Mouse (Mus musculus) liver, embryonic 15.5 days (tissue): ENCODE measurements around the gene Zic1. TPM values are rescaled to one million over a fixed set of nuclear protein-coding genes. Genes with fewer than 3 reads are reported as not detected.

Experiments used
- ATAC-seq: fragments of 200-750 bp; cut with Nextera tagmentation; 2 replicates; pipeline ENCODE4 v1.8.0; 2017; ENCODE audit warnings: moderate number of reproducible peaks, mild to moderate bottlenecking, moderate library complexity; ENCODE audit not compliant: insufficient read depth
- H3K27ac ChIP-seq: fragments of 300-500 bp; sonication (generic); replicated peaks from 2 replicates; pipeline ENCODE4 v1.5.1; 2015; ENCODE audit warnings: mild to moderate bottlenecking, inconsistent platforms
- H3K27me3 ChIP-seq: fragments of 300-500 bp; sonication (generic); 2 replicates; pipeline ENCODE4 v1.6.1; 2015; ENCODE audit warnings: mild to moderate bottlenecking, inconsistent platforms
- H3K36me3 ChIP-seq: fragments of 300-500 bp; sonication (generic); replicated peaks from 2 replicates; pipeline ENCODE4 v1.6.1; 2015; ENCODE audit warnings: moderate library complexity, mild to moderate bottlenecking, inconsistent platforms
- H3K4me1 ChIP-seq: fragments of 300-500 bp; sonication (generic); replicated peaks from 2 replicates; pipeline ENCODE4 v1.6.1; 2015; ENCODE audit warnings: inconsistent platforms
- H3K4me2 ChIP-seq: fragments of 300-500 bp; sonication (generic); 2 replicates; pipeline ENCODE4 v1.6.1; 2015; ENCODE audit warnings: moderate library complexity, mild to moderate bottlenecking, inconsistent platforms
- H3K4me3 ChIP-seq: fragments of 300-500 bp; sonication (generic); replicated peaks from 2 replicates; pipeline ENCODE4 v1.5.1; 2015; ENCODE audit warnings: mild to moderate bottlenecking, inconsistent platforms
- H3K9ac ChIP-seq: fragments of 300-500 bp; sonication (generic); 2 replicates; pipeline ENCODE4 v1.6.1; 2015; ENCODE audit warnings: moderate library complexity, mild to moderate bottlenecking, inconsistent platforms
- H3K9me3 ChIP-seq: fragments of 300-500 bp; sonication (generic); replicated peaks from 2 replicates; pipeline ENCODE4 v1.6.1; 2016; ENCODE audit warnings: inconsistent platforms
- WGBS: fragments of 180-500 bp; shearing (Covaris S2); methylation state at CpG from one replicate; pipeline ENCODE4 v1.1.7; 2015; ENCODE audit warnings: mixed read lengths; ENCODE audit not compliant: insufficient replicate concordance; 5-methylcytosine and 5-hydroxymethylcytosine counted together
- polyA plus RNA-seq: library from polyadenylated mRNA; unstranded; fragments of >200 nt; fragmentation: Nextera tagmentation; extraction: Ambion mirVana; gene quantifications from 2 replicates; pipeline ENCODE4 v1.2.1, GENCODE M21; 2015

The Zic1 gene
- polyA plus RNA-seq, 1 experiment from 2014 or later: 0.03 TPM

- Histone ChIP-seq H3K4me1 (no peaks in the 10 kb centered on the region), H3K27ac (no peak overlapping the region), H3K36me3 (no peaks in the 10 kb centered on the region), H3K4me3 (no peak overlapping the region), H3K27me3 (peaks cover 99% of the 10 kb centered on the region), H3K9ac (no peak overlapping the region), H3K9me3 (no peaks in the 10 kb centered on the region), H3K4me2 (no peak overlapping the region)
- 3% methylated on average over 28 of the region's 28 CpGs for WGBS
- no peak for ATAC-seq
Measured at GRCm38 (mm10) chr9:91383441-91384135, 18.0 kb upstream of the Zic1 start.

- H3K4me1 ChIP-seq: no peaks in the 10 kb centered on the region
- no peaks in the 10 kb centered on the region for H3K36me3 ChIP-seq
- no peaks in the 10 kb centered on the region for H3K9me3 ChIP-seq
- peaks cover 100% of the 10 kb centered on the region for H3K27me3 ChIP-seq
- no peak overlapping the region for H3K4me2 ChIP-seq
- no peak for ATAC-seq
- no peak overlapping the region for H3K9ac ChIP-seq
- H3K27ac ChIP-seq: no peak overlapping the region
- no peak overlapping the region for H3K4me3 ChIP-seq
- 2% methylated on average over 24 of the region's 24 CpGs for WGBS
Measured at GRCm38 (mm10) chr9:91382471-91383255, 17.1 kb upstream of the Zic1 start.

- WGBS: 1% methylated on average over 2 of the region's 2 CpGs
- peaks cover 100% of the 10 kb centered on the region for H3K27me3 ChIP-seq
Measured at GRCm38 (mm10) chr9:91382111-91382379, 16.4 kb upstream of the Zic1 start.

GRCm38 (mm10) chr9:91381284-91382110, 15.9 kb upstream of the Zic1 start:
- Histone ChIP-seq H3K27ac (no peak overlapping the region), H3K9ac (no peak overlapping the region), H3K36me3 (no peaks in the 10 kb centered on the region), H3K4me2 (peak overlapping the region; percentile 61), H3K9me3 (no peaks in the 10 kb centered on the region), H3K4me1 (no peaks in the 10 kb centered on the region), H3K4me3 (peak overlapping the region; percentile 39), H3K27me3 (peaks cover 100% of the 10 kb centered on the region)
- under 1% methylated on average over 71 of the region's 76 CpGs for WGBS
- no peak; the same call in 1 of the 2 replicates for ATAC-seq

More at GRCm38 (mm10) chr9:91382111-91382379, 16.4 kb upstream of the Zic1 start:
- Histone ChIP-seq H3K27ac (no peak overlapping the region), H3K9me3 (no peaks in the 10 kb centered on the region), H3K4me2 (no peak overlapping the region), H3K9ac (no peak overlapping the region), H3K4me3 (no peak overlapping the region), H3K4me1 (no peaks in the 10 kb centered on the region), H3K36me3 (no peaks in the 10 kb centered on the region)
- no peak for ATAC-seq

- 2% methylated on average over 9 of the region's 9 CpGs for WGBS
- Histone ChIP-seq H3K27ac (no peak overlapping the region), H3K36me3 (no peaks in the 10 kb centered on the region), H3K9me3 (no peaks in the 10 kb centered on the region), H3K9ac (no peak overlapping the region), H3K4me2 (no peak overlapping the region), H3K27me3 (peaks cover 100% of the 10 kb centered on the region), H3K4me3 (no peak overlapping the region), H3K4me1 (no peaks in the 10 kb centered on the region)
- ATAC-seq: no peak
Measured at GRCm38 (mm10) chr9:91380458-91380914, 14.9 kb upstream of the Zic1 start.

- Histone ChIP-seq H3K4me3 (no peak overlapping the region), H3K9me3 (no peaks in the 10 kb centered on the region), H3K4me1 (no peaks in the 10 kb centered on the region), H3K36me3 (no peaks in the 10 kb centered on the region), H3K27ac (no peak overlapping the region), H3K9ac (no peak overlapping the region), H3K4me2 (no peak overlapping the region), H3K27me3 (peaks cover 98% of the 10 kb centered on the region)
- WGBS: 2% methylated on average over 10 of the region's 10 CpGs
- ATAC-seq: no peak
Measured at GRCm38 (mm10) chr9:91379781-91380457, 14.3 kb upstream of the Zic1 start.

GRCm38 (mm10) chr9:91379300-91379635, 13.7 kb upstream of the Zic1 start:
- Histone ChIP-seq H3K4me3 (no peak overlapping the region), H3K4me1 (no peaks in the 10 kb centered on the region), H3K9ac (no peak overlapping the region), H3K27ac (no peak overlapping the region), H3K9me3 (no peaks in the 10 kb centered on the region), H3K36me3 (no peaks in the 10 kb centered on the region), H3K4me2 (no peak overlapping the region), H3K27me3 (peaks cover 98% of the 10 kb centered on the region)
- under 1% methylated on average over 8 of the region's 8 CpGs for WGBS
- ATAC-seq: no peak

GRCm38 (mm10) chr9:91378411-91379299, 13.0 kb upstream of the Zic1 start:
- H3K27me3 ChIP-seq: peaks cover 98% of the 10 kb centered on the region
- H3K36me3 ChIP-seq: no peaks in the 10 kb centered on the region
- no peak overlapping the region for H3K9ac ChIP-seq
- H3K4me2 ChIP-seq: no peak overlapping the region
- H3K27ac ChIP-seq: no peak overlapping the region
- no peaks in the 10 kb centered on the region for H3K9me3 ChIP-seq
- WGBS: 2% methylated on average over 48 of the region's 48 CpGs
- H3K4me1 ChIP-seq: no peaks in the 10 kb centered on the region
- H3K4me3 ChIP-seq: no peak overlapping the region
- ATAC-seq: no peak

- Histone ChIP-seq H3K27ac (no peak overlapping the region), H3K4me2 (no peak overlapping the region), H3K9me3 (no peaks in the 10 kb centered on the region), H3K4me3 (no peak overlapping the region), H3K27me3 (peaks cover 93% of the 10 kb centered on the region), H3K9ac (no peak overlapping the region), H3K36me3 (no peaks in the 10 kb centered on the region), H3K4me1 (no peaks in the 10 kb centered on the region)
- ATAC-seq: no peak
- 2% methylated on average over 12 of the region's 16 CpGs for WGBS
Measured at GRCm38 (mm10) chr9:91377873-91378150, 12.2 kb upstream of the Zic1 start.

GRCm38 (mm10) chr9:91377036-91377872, 11.6 kb upstream of the Zic1 start:
- no peak overlapping the region for H3K4me3 ChIP-seq
- H3K4me1 ChIP-seq: no peaks in the 10 kb centered on the region
- H3K9me3 ChIP-seq: no peaks in the 10 kb centered on the region
- H3K9ac ChIP-seq: no peak overlapping the region
- H3K27ac ChIP-seq: no peak overlapping the region
- H3K36me3 ChIP-seq: no peaks in the 10 kb centered on the region
- no peak overlapping the region for H3K4me2 ChIP-seq
- H3K27me3 ChIP-seq: peaks cover 93% of the 10 kb centered on the region
- 5% methylated on average over 14 of the region's 14 CpGs for WGBS
- no peak for ATAC-seq
